Mouse (Mus musculus) B cell, adult 2 months (primary cell): Measurements from ENCODE around the gene Zfp36l1.

ENCODE experiments used
- DNase-seq, 2 experiments: peaks; one replicate each; pipeline ENCODE4 v3.0.0; 2022

The Zfp36l1 gene

GRCm38 (mm10) chr12:80130558-80131358 is 17.9 kb upstream of the Zfp36l1 start:
- DNase-seq = peak; percentile 65 to 66

- DNase-seq = peak; percentile 65
Measured at GRCm38 (mm10) chr12:80129531-80129930, 16.7 kb upstream of the Zfp36l1 start.

- DNase-seq = no peak
Measured at GRCm38 (mm10) chr12:80127191-80127762, 14.5 kb upstream of the Zfp36l1 start.

- DNase-seq = no peak
Measured at GRCm38 (mm10) chr12:80125316-80125715, 12.5 kb upstream of the Zfp36l1 start.

- DNase-seq = no peak
Measured at GRCm38 (mm10) chr12:80124756-80125155, 11.9 kb upstream of the Zfp36l1 start.

- no peak for DNase-seq
Measured at GRCm38 (mm10) chr12:80124211-80124610, 11.4 kb upstream of the Zfp36l1 start.

- no peak for DNase-seq
Measured at GRCm38 (mm10) chr12:80123227-80123803, 10.5 kb upstream of the Zfp36l1 start.

GRCm38 (mm10) chr12:80121438-80121837 is 8.6 kb upstream of the Zfp36l1 start:
- DNase-seq = no peak

GRCm38 (mm10) chr12:80118588-80118987 is 5.8 kb upstream of the Zfp36l1 start:
- DNase-seq = no peak

- DNase-seq = peak; percentile 66 to 67
Measured at GRCm38 (mm10) chr12:80116206-80117112, 3.6 kb upstream of the Zfp36l1 start.

GRCm38 (mm10) chr12:80115863-80116194 is 3.0 kb upstream of the Zfp36l1 start:
- no peak for DNase-seq

GRCm38 (mm10) chr12:80115142-80115862 is 2.5 kb upstream of the Zfp36l1 start:
- peak; percentile 90 to 93 for DNase-seq

- no peak for DNase-seq
Measured at GRCm38 (mm10) chr12:80114892-80115141, 2.0 kb upstream of the Zfp36l1 start.

GRCm38 (mm10) chr12:80114031-80114891 is 1.4 kb upstream of the Zfp36l1 start:
- DNase-seq = peak; percentile 73 to 78

GRCm38 (mm10) chr12:80113586-80114021 is 791 bp upstream of the Zfp36l1 start:
- DNase-seq = peak; percentile 65 to 69

GRCm38 (mm10) chr12:80112071-80112660 is 647 bp downstream of the Zfp36l1 start:
- peak; percentile 60 to 61 for DNase-seq

GRCm38 (mm10) chr12:80111131-80112070 is 1.4 kb downstream of the Zfp36l1 start:
- DNase-seq = peak; percentile 43 to 51

GRCm38 (mm10) chr12:80110546-80110870 is 2.3 kb downstream of the Zfp36l1 start:
- DNase-seq = no peak

- peak in 1 of 2 experiments; percentile 33 for DNase-seq
Measured at GRCm38 (mm10) chr12:80109753-80110545, 2.9 kb downstream of the Zfp36l1 start.
